Mouse (Mus musculus) thymus, adult 2 months (tissue): Measurements from ENCODE around the gene Tbcc. TPM values are rescaled to one million over a fixed set of nuclear protein-coding genes. Genes with fewer than 3 reads are reported as not detected.

Experiments used
- DNase-seq: peaks from one replicate; pipeline ENCODE4 v3.0.0; 2021
- H3K27ac ChIP-seq: fragments of 200-500 bp; 2 replicates; pipeline ENCODE4 v1.5.1; 2012; ENCODE audit warnings: low read length, control low read depth; ENCODE audit not compliant: control insufficient read depth, insufficient read depth
- H3K27me3 ChIP-seq: fragments of 200-500 bp; 2 replicates; pipeline ENCODE4 v1.6.1; 2012; ENCODE audit warnings: mild to moderate bottlenecking, low read length, moderate library complexity, mixed read lengths; ENCODE audit not compliant: control insufficient read depth, insufficient read depth
- H3K36me3 ChIP-seq: fragments of 200-500 bp; 2 replicates; pipeline ENCODE4 v1.6.1; 2012; ENCODE audit warnings: mild to moderate bottlenecking, low read length, moderate library complexity; ENCODE audit not compliant: control insufficient read depth, insufficient read depth
- H3K4me1 ChIP-seq: fragments of 200-500 bp; replicated peaks from 2 replicates; pipeline ENCODE4 v1.6.1; 2012; ENCODE audit warnings: low read length; ENCODE audit not compliant: control insufficient read depth, insufficient read depth
- H3K4me3 ChIP-seq: fragments of 200-500 bp; 2 replicates; pipeline ENCODE4 v1.5.1; 2012; ENCODE audit warnings: mild to moderate bottlenecking, low read length, control low read depth, moderate library complexity; ENCODE audit not compliant: control insufficient read depth, insufficient read depth
- CTCF ChIP-seq: fragments of 200-500 bp; IDR thresholded peaks from 2 replicates; pipeline ENCODE4 v1.5.1; 2012; ENCODE audit warnings: mild to moderate bottlenecking, control low read depth, low read length, moderate library complexity, borderline replicate concordance; ENCODE audit not compliant: control insufficient read depth, poor library complexity, insufficient read depth; ENCODE audit errors: extremely low read depth
- POLR2A ChIP-seq: fragments of 200-500 bp; IDR thresholded peaks from 2 replicates; pipeline ENCODE4 v1.6.1; 2012; ENCODE audit warnings: mild to moderate bottlenecking, low read length, control low read depth, moderate library complexity; ENCODE audit not compliant: control insufficient read depth, poor library complexity, insufficient read depth; ENCODE audit errors: extremely low read depth
- WGBS: fragments of 180-500 bp; shearing (Covaris S2); methylation state at CpG from one replicate; pipeline ENCODE4 v1.1.7; 2018; 5-methylcytosine and 5-hydroxymethylcytosine counted together
- polyA plus RNA-seq: library from polyadenylated mRNA; depleted of rRNA; stranded (reverse); fragments of >200 nt; gene quantifications from 2 replicates; pipeline ENCODE4 v1.2.3, GENCODE M21; 2012

Tbcc gene
- polyA plus RNA-seq, 1 experiment = 28.5 TPM

DNA sequence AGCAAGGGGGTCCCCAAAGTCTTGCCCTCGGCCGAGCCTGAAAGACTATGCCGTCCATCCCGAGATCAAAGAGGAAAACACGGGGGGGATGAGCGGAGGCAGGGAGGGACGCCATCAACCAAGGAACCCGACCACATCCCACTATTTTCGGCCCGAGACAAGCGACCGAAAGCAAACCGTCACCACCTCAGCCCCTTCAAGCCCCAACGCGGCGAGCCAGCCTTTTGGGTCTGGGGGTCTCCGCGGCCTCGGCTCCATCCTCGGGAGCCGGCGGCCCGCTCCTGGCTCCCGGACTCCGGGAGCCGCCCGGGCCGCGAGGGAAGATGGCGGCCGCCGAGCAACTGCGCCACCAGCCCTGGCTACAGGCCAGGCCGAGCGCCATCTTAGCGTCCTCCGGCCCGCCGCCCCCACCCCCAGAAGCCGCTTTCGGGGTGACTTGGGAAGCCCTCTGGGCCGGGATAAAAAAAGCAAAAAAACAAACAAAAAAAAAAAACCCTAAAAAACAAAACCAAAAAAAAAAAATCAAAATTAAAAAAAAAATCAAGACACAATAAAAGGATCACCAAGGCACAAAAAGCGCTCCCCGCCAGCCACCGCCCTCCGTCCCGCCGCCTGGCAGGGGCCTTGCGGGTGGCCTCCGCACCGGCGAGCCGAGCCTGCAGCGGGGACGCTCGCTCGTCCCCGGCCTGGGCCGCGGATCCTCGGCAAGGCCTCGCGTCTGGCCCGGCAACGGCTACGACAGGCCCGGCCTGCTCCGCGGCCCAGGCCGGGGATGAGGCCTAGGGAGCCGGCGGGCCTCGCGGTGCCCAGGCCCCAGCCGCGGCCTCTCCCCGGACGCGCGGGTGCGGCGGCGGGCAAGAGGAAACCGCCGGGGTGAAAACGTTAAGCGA lies 33.8 kb upstream of the Tbcc start:
- Histone ChIP-seq H3K27ac (peak overlapping the region; percentile 92), H3K36me3 (no peaks in the 10 kb centered on the region), H3K4me3 (peak overlapping the region; percentile 97), H3K27me3 (no peaks in the 10 kb centered on the region), H3K4me1 (peaks cover 20% of the 10 kb centered on the region)
- under 1% methylated on average over 87 of the region's 87 CpGs for WGBS
- TF ChIP-seq CTCF = no peak
- 0 out of 2 replicates have a peak, but pooled peaks have one; percentile 37 for TF ChIP-seq POLR2A
- peak; percentile 66 for DNase-seq

DNA sequence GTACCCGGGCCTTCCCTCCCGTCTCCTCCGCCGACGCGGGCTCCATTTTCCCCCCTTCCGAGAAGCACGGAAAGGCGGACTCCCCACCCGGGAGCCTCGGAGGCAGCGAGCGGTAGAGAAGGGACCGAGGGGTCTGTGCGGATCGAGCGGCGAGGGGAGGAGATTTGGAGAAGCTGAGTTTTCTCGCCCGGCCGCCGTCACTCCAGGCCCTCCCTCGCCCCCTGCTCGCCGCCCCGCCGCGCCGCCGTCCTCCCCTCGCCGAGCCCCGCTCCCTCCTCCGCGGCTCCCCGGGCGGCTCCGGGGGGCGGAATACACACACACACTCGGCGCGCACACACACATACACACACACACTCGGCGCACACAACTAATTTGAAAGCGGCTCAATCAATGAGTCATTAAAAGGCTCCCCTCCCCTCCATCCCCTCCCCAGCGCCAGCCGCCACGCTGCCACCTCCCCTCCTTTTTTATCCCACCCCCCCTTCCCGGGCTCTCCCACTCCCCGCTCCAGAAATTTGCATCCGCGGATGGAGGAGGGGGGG lies 33.1 kb upstream of the Tbcc start:
- TF ChIP-seq CTCF (no peak), POLR2A (no peak)
- peak; percentile 66 for DNase-seq
- Histone ChIP-seq H3K27me3 (no peaks in the 10 kb centered on the region), H3K4me1 (peaks cover 17% of the 10 kb centered on the region), H3K36me3 (no peaks in the 10 kb centered on the region), H3K4me3 (peak overlapping the region; percentile 97), H3K27ac (peak overlapping the region; percentile 92)
- 0% methylated on average over 36 of the region's 52 CpGs for WGBS

DNA sequence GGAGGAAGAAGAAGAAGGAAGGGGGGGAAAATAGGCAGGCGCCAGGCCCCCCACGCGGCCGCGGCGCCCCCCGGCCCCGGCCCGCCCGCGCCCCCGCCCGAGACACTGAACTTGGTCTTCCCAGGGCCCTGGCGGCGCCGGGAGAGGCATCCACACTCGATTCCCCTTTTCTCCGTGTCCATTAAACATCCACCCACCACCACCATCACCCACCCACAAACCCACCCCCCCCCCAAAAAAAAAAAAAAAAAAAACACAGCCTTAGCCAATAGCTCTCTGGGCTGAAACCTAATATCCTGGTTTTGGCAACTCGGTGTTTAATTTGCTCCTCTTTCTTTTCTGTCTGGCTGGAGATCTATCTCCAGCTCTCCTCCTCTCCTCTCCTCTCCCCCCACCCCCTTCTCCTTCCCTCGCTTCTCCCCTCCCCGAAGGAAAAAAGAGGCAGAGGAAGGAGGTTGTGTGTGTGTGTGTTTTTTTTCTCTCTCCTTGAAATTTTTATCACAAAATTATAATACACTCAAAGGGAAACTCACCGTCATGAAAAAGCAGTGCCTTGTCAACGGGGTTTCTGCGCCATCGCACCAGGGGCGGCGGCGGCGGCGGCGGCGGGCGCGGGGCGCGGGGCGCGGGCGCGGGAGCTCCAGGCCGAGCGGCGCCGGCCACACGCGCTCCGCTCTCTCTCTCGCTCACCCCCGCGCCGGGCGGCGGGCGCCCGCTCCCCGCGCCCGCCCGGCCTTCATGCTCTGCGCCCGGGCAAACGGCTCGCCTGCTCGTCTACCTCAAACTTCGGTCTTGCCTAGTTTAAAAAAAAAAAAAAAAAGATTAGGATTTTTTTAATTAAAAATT lies 32.4 kb upstream of the Tbcc start, which contains the start of gene Bicral:
Bicral (minus strand) TSS at position 580 of the 846 bp plus-strand sequence.
- H3K27ac ChIP-seq = peak within 1 kb of the TSS; percentile 92
- H3K4me1 ChIP-seq = peaks cover 12% of the 10 kb centered on the region
- TF ChIP-seq CTCF = no peak
- TF ChIP-seq POLR2A = 0 out of 2 replicates have a peak, but pooled peaks have one; percentile 30
- WGBS = 2% methylated on average over 52 of the region's 65 CpGs
- H3K4me3 ChIP-seq = peak within 1 kb of the TSS; percentile 97
- no peaks in the 10 kb centered on the region for H3K27me3 ChIP-seq
- no peaks in the 10 kb centered on the region for H3K36me3 ChIP-seq
- peak; percentile 80 for DNase-seq

DNA sequence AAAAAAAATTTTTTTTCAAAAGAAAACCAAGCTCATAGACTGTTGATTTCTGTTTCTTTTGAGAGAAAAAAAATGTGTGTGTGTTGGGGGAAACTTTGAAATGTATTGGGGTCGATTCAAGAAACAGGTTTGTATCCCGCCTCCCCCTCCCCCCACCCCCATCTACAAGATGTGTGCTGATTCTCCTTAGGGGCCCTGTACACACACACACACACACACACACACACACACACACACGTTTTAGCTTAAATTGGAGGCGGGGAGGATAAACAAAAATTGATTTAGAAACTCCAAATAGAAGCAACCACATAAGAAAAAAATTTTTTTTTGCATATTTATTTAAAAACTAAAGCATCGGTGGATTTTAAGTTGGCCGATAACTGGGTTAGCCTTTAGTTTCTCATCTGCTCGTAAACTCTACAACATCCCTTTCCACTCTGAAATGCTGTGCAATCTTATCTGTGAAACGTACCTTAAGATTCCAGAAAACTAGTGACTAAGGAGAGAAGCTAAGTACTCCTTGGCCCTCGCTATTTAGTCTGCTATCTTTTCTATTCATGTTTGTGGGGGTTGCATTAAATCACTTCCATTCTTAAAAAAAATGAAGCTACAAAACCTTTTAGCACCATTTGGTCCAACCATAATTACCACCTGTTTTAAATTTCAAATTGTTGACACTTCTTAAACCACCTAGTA lies 31.6 kb upstream of the Tbcc start:
- Histone ChIP-seq H3K27me3 (no peaks in the 10 kb centered on the region), H3K27ac (no peak overlapping the region; the same call in 1 of the 2 replicates), H3K4me3 (no peak overlapping the region), H3K4me1 (peaks cover 5% of the 10 kb centered on the region; the same call in 1 of the 2 replicates), H3K36me3 (no peaks in the 10 kb centered on the region)
- no peak for TF ChIP-seq CTCF
- TF ChIP-seq POLR2A = no peak
- WGBS = 49% methylated on average over 9 of the region's 9 CpGs
- no peak for DNase-seq

DNA sequence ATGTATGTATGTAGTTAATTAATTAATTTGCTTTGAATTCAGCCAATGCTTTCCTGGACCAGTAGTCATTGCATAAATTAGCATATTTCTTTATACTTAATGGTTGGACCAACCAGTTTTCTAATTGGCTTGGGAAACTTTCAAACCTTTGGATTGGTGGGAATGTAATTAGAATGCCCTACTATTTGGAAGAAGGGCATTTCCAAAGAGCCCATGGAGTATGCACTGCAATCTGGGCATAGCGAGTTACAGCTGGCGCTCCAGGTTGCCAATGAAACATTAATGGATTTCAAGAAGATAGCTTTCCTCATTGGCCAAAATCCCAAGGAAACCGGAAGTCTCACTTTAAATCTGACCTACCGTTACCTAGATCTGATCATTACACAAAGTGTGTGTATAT lies 30.4 kb upstream of the Tbcc start:
- DNase-seq = no peak
- H3K27me3 ChIP-seq = no peaks in the 10 kb centered on the region
- no peak overlapping the region for H3K27ac ChIP-seq
- no peaks in the 10 kb centered on the region for H3K36me3 ChIP-seq
- H3K4me3 ChIP-seq = no peak overlapping the region
- peaks cover 2% of the 10 kb centered on the region; the same call in 1 of the 2 replicates for H3K4me1 ChIP-seq
- WGBS = 98% methylated on average over 4 of the region's 4 CpGs
- no peak for TF ChIP-seq POLR2A
- TF ChIP-seq CTCF = no peak
